Comparison of ENCODE assay signal across 26 mouse cellular contexts in genomic region chr12:79623308-79623707, GRCm38 (mm10).
DNase-seq lines count a peak whose midpoint lies in the region; ATAC-seq and TF ChIP-seq lines count a peak whose summit lies in the region.
"Had no signal": no experiment of that assay in that cellular context is flagged by ENCODE, and none has a peak within 500 bp of the region (broad histone marks: within the 10 kb centered on the region; RNA-seq: fewer than 3 reads in every experiment).

No protein-coding gene starts in this region.

- WGBS in heart, embryonic 10.5 days: 87% methylated on average over 1 of the region's 1 CpGs
- WGBS in small intestine, adult 2 months: 16% methylated on average over 1 of the region's 1 CpGs

- no peaks in the 10 kb centered on the region for H3K9me3 ChIP-seq in heart, embryonic 10.5 days
- H3K9me3 ChIP-seq: embryonic facial prominence, embryonic 15.5 days; G1E; limb, embryonic 12.5 days; neural tube, embryonic 12.5 days had no signal

- TF ChIP-seq POLR2A in small intestine, adult 2 months (IDR thresholded peaks at IDR 0.05; ENCODE audit: low read depth, low read length): no peak

- no peak for ATAC-seq in granulocyte monocyte progenitor cell, adult 5-6 weeks (replicated peaks; ENCODE audit: poor library complexity, severe bottlenecking)
- ATAC-seq: forebrain, postnatal 0 days; hindbrain, embryonic 16.5 days; liver, postnatal 0 days; lung, postnatal 0 days had no signal

- H3K27ac ChIP-seq in heart, embryonic 10.5 days: no peak overlapping the region
- no peak overlapping the region for H3K27ac ChIP-seq in small intestine, adult 2 months (ENCODE audit: insufficient read depth, low read depth, low read length)
- H3K27ac ChIP-seq: embryonic facial prominence, embryonic 15.5 days; layer of hippocampus, adult 2 months; limb, embryonic 12.5 days; macrophage; neural tube, embryonic 12.5 days had no signal

- peak; percentile 43 for DNase-seq in heart, embryonic 10.5 days (ENCODE audit: low spot score)
- no peak for DNase-seq in heart, adult 18-20 months
- DNase-seq in spleen, postnatal 36 days (ENCODE audit: low spot score in 2 of 2): peak; percentile 54
- no peak for DNase-seq in spleen, postnatal 14 days (ENCODE audit: low spot score in 2 of 2)
- peak; percentile 54 for DNase-seq in induced T-regulatory cell, adult 2 months (ENCODE audit: low read depth)
- no peak for DNase-seq in adrenal gland, adult 8-10 months
- DNase-seq: adrenal gland, postnatal 10 days; cerebellum, adult 18-20 months; cerebellum, postnatal 14 days; forebrain, postnatal 0 days; kidney, adult 8-10 months; kidney, postnatal 10 days; liver, postnatal 0 days; right cerebral cortex, postnatal 4 days; thymus, postnatal 36 days had no signal

- H3K27me3 ChIP-seq in heart, embryonic 10.5 days (ENCODE audit: insufficient read depth, poor library complexity, severe bottlenecking): no peaks in the 10 kb centered on the region
- no peaks in the 10 kb centered on the region for H3K27me3 ChIP-seq in small intestine, adult 2 months (ENCODE audit: control insufficient read depth, insufficient read depth, low read length)
- H3K27me3 ChIP-seq: CH12.LX; embryonic facial prominence, embryonic 15.5 days; limb, embryonic 12.5 days; neural tube, embryonic 12.5 days had no signal

- peaks cover 16% of the 10 kb centered on the region for H3K4me1 ChIP-seq in heart, embryonic 10.5 days
- peaks cover 7% of the 10 kb centered on the region; the same call in 1 of the 2 replicates for H3K4me1 ChIP-seq in small intestine, adult 2 months (ENCODE audit: control insufficient read depth, insufficient read depth, insufficient read length, low read length)

- H3K4me3 ChIP-seq in heart, embryonic 10.5 days: no peak overlapping the region
- H3K4me3 ChIP-seq in small intestine, adult 2 months (ENCODE audit: low read depth, low read length): no peak overlapping the region
- H3K4me3 ChIP-seq: embryonic facial prominence, embryonic 15.5 days; layer of hippocampus, adult 2 months; limb, embryonic 12.5 days; neural tube, embryonic 12.5 days had no signal

- no peaks in the 10 kb centered on the region for H3K36me3 ChIP-seq in heart, embryonic 10.5 days
- H3K36me3 ChIP-seq in small intestine, adult 2 months (ENCODE audit: control insufficient read depth, insufficient read depth, low read length): no peaks in the 10 kb centered on the region
- H3K36me3 ChIP-seq: embryonic facial prominence, embryonic 15.5 days; limb, embryonic 12.5 days; neural tube, embryonic 12.5 days had no signal

- TF ChIP-seq CTCF in small intestine, adult 2 months (IDR thresholded peaks at IDR 0.05; ENCODE audit: extremely low read depth, insufficient read length, insufficient replicate concordance, low read depth, low read length): peak; percentile 12; the same call in 1 of the 2 replicates

Comparison
In these comparisons a context has a peak if more than half of its experiments do, and no peak if none do; other contexts are left out.
1. DNase-seq: peak in heart, embryonic 10.5 days (single experiment), spleen, postnatal 36 days (2 of 2) and induced T-regulatory cell, adult 2 months (single experiment); none in heart, adult 18-20 months (0 of 2), spleen, postnatal 14 days (0 of 2) and adrenal gland, adult 8-10 months (single experiment).